Mouse (Mus musculus) midbrain, postnatal 0 days (tissue): ENCODE measurements around the gene Rnf128. TPM values are rescaled to one million over a fixed set of nuclear protein-coding genes. Genes with fewer than 3 reads are reported as not detected.
A peak's percentile ranks its signal among the peaks of the same experiment; 100 is the strongest.

Experiments
- ATAC-seq: fragments of 200-750 bp; cut with Nextera tagmentation; 2 replicates; pipeline ENCODE4 v1.8.0; 2017; ENCODE audit warnings: moderate number of reproducible peaks, mild to moderate bottlenecking, moderate TSS enrichment, moderate library complexity; ENCODE audit not compliant: low FRiP score
- DNase-seq: peaks from one replicate; pipeline ENCODE4 v3.0.0-alpha.2; 2015; ENCODE audit warnings: low spot score
- H3K27ac ChIP-seq: fragments of 300-500 bp; sonication (generic); 2 replicates; pipeline ENCODE4 v1.5.1; 2014; ENCODE audit warnings: low read depth, mild to moderate bottlenecking, low read length, mixed read lengths
- H3K27me3 ChIP-seq: fragments of 300-500 bp; sonication (generic); 2 replicates; pipeline ENCODE4 v1.6.1; 2014; ENCODE audit warnings: low read length, control low read depth, mixed read lengths; ENCODE audit not compliant: insufficient read depth
- H3K36me3 ChIP-seq: fragments of 300-500 bp; sonication (generic); 2 replicates; pipeline ENCODE4 v1.6.1; 2014; ENCODE audit warnings: low read length, control low read depth, mixed read lengths; ENCODE audit not compliant: insufficient read depth
- H3K4me1 ChIP-seq: fragments of 300-500 bp; sonication (generic); 2 replicates; pipeline ENCODE4 v1.6.1; 2014; ENCODE audit warnings: mild to moderate bottlenecking, control low read depth, antibody characterized with exemption, low read length, mixed read lengths; ENCODE audit not compliant: insufficient read depth
- H3K4me2 ChIP-seq: fragments of 300-500 bp; sonication (generic); 2 replicates; pipeline ENCODE4 v1.6.1; 2014; ENCODE audit warnings: low read depth, mild to moderate bottlenecking, low read length, mixed read lengths; ENCODE audit not compliant: poor library complexity, severe bottlenecking
- H3K4me3 ChIP-seq: fragments of 300-500 bp; sonication (generic); 2 replicates; pipeline ENCODE4 v1.5.1; 2014; ENCODE audit warnings: low read depth, mild to moderate bottlenecking, low read length, moderate library complexity
- H3K9ac ChIP-seq: fragments of 300-500 bp; sonication (generic); replicated peaks from 2 replicates; pipeline ENCODE4 v1.6.1; 2014; ENCODE audit warnings: mild to moderate bottlenecking, low read length, moderate library complexity, mixed read lengths; ENCODE audit not compliant: poor library complexity, severe bottlenecking
- H3K9me3 ChIP-seq: fragments of 300-500 bp; sonication (generic); 2 replicates; pipeline ENCODE4 v1.6.1; 2016; ENCODE audit warnings: low read length, control low read depth
- CTCF ChIP-seq: IDR thresholded peaks from 2 replicates; pipeline ENCODE4 v1.5.1; 2016; ENCODE audit warnings: antibody characterized with exemption, mild to moderate bottlenecking
- WGBS: fragments of 180-500 bp; shearing (Covaris S2); extraction: QIAGEN DNeasy Blood & Tissue Kit; methylation state at CpG from one replicate; pipeline ENCODE4 v1.1.7; 2014; 5-methylcytosine and 5-hydroxymethylcytosine counted together
- polyA plus RNA-seq: library from polyadenylated mRNA; unstranded; fragments of >200 nt; fragmentation: Nextera tagmentation; extraction: Ambion mirVana; gene quantifications from 2 replicates; pipeline ENCODE4 v1.2.1, GENCODE M21; 2015
- total RNA-seq: library from RNA; depleted of rRNA; stranded (reverse); fragments of >200 nt; gene quantifications from 2 replicates; pipeline ENCODE4 v1.2.3, GENCODE M21; 2014; rRNA removed

The Rnf128 gene
- total and polyA plus RNA-seq, 2 experiments from 2014 or later, result 8.3 to 10.0 TPM

- 25% methylated on average over 8 of the region's 8 CpGs for WGBS
- Histone ChIP-seq H3K4me3 (peak overlapping the region; percentile 48), H3K4me2 (peak overlapping the region; percentile 73), H3K27me3 (no peaks in the 10 kb centered on the region; the same call in 1 of the 2 replicates), H3K27ac (no peak overlapping the region), H3K9ac (no peak overlapping the region), H3K36me3 (no peaks in the 10 kb centered on the region), H3K9me3 (no peaks in the 10 kb centered on the region), H3K4me1 (no peaks in the 10 kb centered on the region)
- no peak for DNase-seq
- no peak for TF ChIP-seq CTCF
- no peak; the same call in 1 of the 2 replicates for ATAC-seq
These were observed 121.3 kb downstream of the Rnf128 start for GRCm38 (mm10) chrX:139684410-139684774.

GRCm38 (mm10) chrX:139684775-139685695, 121.9 kb downstream of the Rnf128 start, which contains the start of gene Tbc1d8b:
Gene Tbc1d8b, plus strand, starts transcription at chrX:139684996.
- H3K36me3 ChIP-seq, result no peaks in the 10 kb centered on the region
- whole genome bisulfite sequencing, result 16% methylated on average over 40 of the region's 43 CpGs
- TF ChIP-seq CTCF, result no peak
- no peak within 1 kb of the TSS for H3K9ac ChIP-seq
- H3K27ac ChIP-seq, result no peak within 1 kb of the TSS
- H3K4me2 ChIP-seq, result peak within 1 kb of the TSS; percentile 73
- peak within 1 kb of the TSS; percentile 48 for H3K4me3 ChIP-seq
- no peaks in the 10 kb centered on the region for H3K4me1 ChIP-seq
- H3K9me3 ChIP-seq, result no peaks in the 10 kb centered on the region
- no peaks in the 10 kb centered on the region; the same call in 1 of the 2 replicates for H3K27me3 ChIP-seq
- ATAC-seq (peak; percentile 96), DNase-seq (peak; percentile 92)

- no peak within 1 kb of the TSS for H3K27ac ChIP-seq
- H3K4me2 ChIP-seq, result no peak within 1 kb of the TSS
- ATAC-seq, result no peak
- H3K4me1 ChIP-seq, result no peaks in the 10 kb centered on the region
- 0 out of 2 replicates have a peak, but pooled peaks cover 3% of the 10 kb centered on the region for H3K27me3 ChIP-seq
- H3K9ac ChIP-seq, result no peak within 1 kb of the TSS
- H3K36me3 ChIP-seq, result no peaks in the 10 kb centered on the region
- 98% methylated on average over 8 of the region's 8 CpGs for whole genome bisulfite sequencing
- DNase-seq, result no peak
- H3K4me3 ChIP-seq, result no peak within 1 kb of the TSS
- no peaks in the 10 kb centered on the region for H3K9me3 ChIP-seq
- TF ChIP-seq CTCF, result no peak
These were observed 151.3 kb downstream of the Rnf128 start, which contains the start of gene Gm15013 for GRCm38 (mm10) chrX:139714381-139714780. Gene Gm15013, minus strand, starts transcription at chrX:139714481.

- Histone ChIP-seq H3K9ac (no peak overlapping the region), H3K4me2 (no peak overlapping the region), H3K4me1 (no peaks in the 10 kb centered on the region), H3K36me3 (no peaks in the 10 kb centered on the region), H3K4me3 (no peak overlapping the region), H3K27ac (no peak overlapping the region), H3K9me3 (no peaks in the 10 kb centered on the region), H3K27me3 (0 out of 2 replicates have a peak, but pooled peaks cover 3% of the 10 kb centered on the region)
- ATAC-seq, result no peak
- 97% methylated on average over 2 of the region's 2 CpGs for WGBS
- TF ChIP-seq CTCF, result no peak
- no peak for DNase-seq
These were observed 159.2 kb downstream of the Rnf128 start for GRCm38 (mm10) chrX:139722350-139722749.

Other genes with a start within 250 kb of the Rnf128 start
- gene Trap1a, start 229.6 kb upstream of the Rnf128 start, total RNA-seq, result not detected in 2 replicates
- not detected in 2 replicates for gene Trap1a, start 229.6 kb upstream of the Rnf128 start, polyA plus RNA-seq
- gene D330045A20Rik, start 82.9 kb upstream of the Rnf128 start, total RNA-seq, result 0.60 and 0.61 TPM in 2 replicates
- gene D330045A20Rik, start 82.9 kb upstream of the Rnf128 start, polyA plus RNA-seq, result 1.4 and 1.7 TPM in 2 replicates
- gene Tbc1d8b, start 121.7 kb downstream of the Rnf128 start, total RNA-seq, result 0.71 and 0.85 TPM in 2 replicates
- gene Tbc1d8b, start 121.7 kb downstream of the Rnf128 start, polyA plus RNA-seq, result 0.27 TPM in 2 replicates
- not detected in 2 replicates for gene Gm15013, start 151.2 kb downstream of the Rnf128 start, total RNA-seq
- gene Gm15013, start 151.2 kb downstream of the Rnf128 start, polyA plus RNA-seq, result not detected in 2 replicates
- not detected in 2 replicates for gene Ripply1, start 219.0 kb downstream of the Rnf128 start, total RNA-seq
- gene Ripply1, start 219.0 kb downstream of the Rnf128 start, polyA plus RNA-seq, result not detected in 2 replicates
- gene Cldn2, start 237.5 kb downstream of the Rnf128 start, total RNA-seq, result 0.52 and 1.4 TPM in 2 replicates
- 0.25 and 0.31 TPM in 2 replicates for gene Cldn2, start 237.5 kb downstream of the Rnf128 start, polyA plus RNA-seq